Mouse (Mus musculus): ENCODE results near the gene Mknk2.

DNA sequence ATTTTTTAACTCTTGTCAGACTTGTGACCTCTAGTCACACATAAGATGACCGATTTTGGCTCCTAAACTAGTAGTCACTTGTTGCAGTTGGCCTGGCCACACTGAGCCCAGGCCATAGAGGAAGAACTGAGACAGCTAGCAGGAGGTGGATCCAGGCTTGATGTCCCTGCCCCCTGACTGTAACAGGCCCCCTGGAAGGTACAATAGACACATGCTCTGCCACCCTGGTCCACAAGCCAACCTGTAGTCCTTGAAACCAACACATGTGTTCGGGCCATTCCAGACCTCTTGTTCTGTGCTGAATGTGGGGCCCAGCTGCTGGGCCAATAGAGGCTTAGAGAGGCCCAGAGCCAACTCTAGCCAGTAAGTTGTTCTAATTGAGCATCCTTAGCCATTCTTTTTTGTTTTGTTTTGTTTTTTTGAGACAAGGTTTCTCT lies 2.4 kb upstream of the Mknk2 start:
- TF ChIP-seq HCFC1 (IDR thresholded peaks at IDR 0.05; ENCODE audit: low read depth, low read length) (no peak), GATA1 (IDR thresholded peaks at IDR 0.05; ENCODE audit: low read depth, low read length) (no peak), JUND (IDR thresholded peaks at IDR 0.05; ENCODE audit: low read depth, low read length) (no peak), POLR2A (IDR thresholded peaks at IDR 0.05; ENCODE audit: control insufficient read depth in 1 of 2, insufficient read depth in 1 of 2, low read depth in 1 of 2, low read length in 2 of 2, poor library complexity in 1 of 2) (0 out of 4 replicates have a peak, but pooled peaks of 1 of the 2 experiments have one; percentile 27), ZNF384 (IDR thresholded peaks at IDR 0.05; ENCODE audit: low read depth, low read length) (no peak), MEF2A (IDR thresholded peaks at IDR 0.05; ENCODE audit: extremely low read depth, insufficient replicate concordance, low read depth, low read length, poor library complexity, severe bottlenecking) (no peak), CTCF (IDR thresholded peaks at IDR 0.05 in 2 of 3, conservative IDR thresholded peaks at IDR 0.05 in 1 of 3; ENCODE audit: control insufficient read depth in 1 of 3, insufficient read depth in 1 of 3, low read depth in 2 of 3, low read length in 3 of 3, poor library complexity in 1 of 3, severe bottlenecking in 1 of 3) (no peak), POLR2AphosphoS2 (IDR thresholded peaks at IDR 0.05; ENCODE audit: low read length) (no peak), MXI1 (IDR thresholded peaks at IDR 0.05; ENCODE audit: low read depth, low read length) (no peak; the same call in 1 of the 2 replicates), TAL1 (IDR thresholded peaks at IDR 0.05; ENCODE audit: low read length) (no peak), MYC (IDR thresholded peaks at IDR 0.05; ENCODE audit: low read depth, low read length) (no peak)

Data from MEL (cell line).